Mouse (Mus musculus): ENCODE measurements around the gene Aspdh.

Aspdh gene

GRCm38 (mm10) chr7:44501563-44502115, 36.4 kb downstream of the Aspdh start:
- peak; percentile 77 for DNase-seq

- DNase-seq, result no peak
Measured at GRCm38 (mm10) chr7:44507491-44507890, 42.3 kb downstream of the Aspdh start.
